Comparison of ENCODE assay signal across 8 mouse cellular contexts in the genomic region with DNA sequence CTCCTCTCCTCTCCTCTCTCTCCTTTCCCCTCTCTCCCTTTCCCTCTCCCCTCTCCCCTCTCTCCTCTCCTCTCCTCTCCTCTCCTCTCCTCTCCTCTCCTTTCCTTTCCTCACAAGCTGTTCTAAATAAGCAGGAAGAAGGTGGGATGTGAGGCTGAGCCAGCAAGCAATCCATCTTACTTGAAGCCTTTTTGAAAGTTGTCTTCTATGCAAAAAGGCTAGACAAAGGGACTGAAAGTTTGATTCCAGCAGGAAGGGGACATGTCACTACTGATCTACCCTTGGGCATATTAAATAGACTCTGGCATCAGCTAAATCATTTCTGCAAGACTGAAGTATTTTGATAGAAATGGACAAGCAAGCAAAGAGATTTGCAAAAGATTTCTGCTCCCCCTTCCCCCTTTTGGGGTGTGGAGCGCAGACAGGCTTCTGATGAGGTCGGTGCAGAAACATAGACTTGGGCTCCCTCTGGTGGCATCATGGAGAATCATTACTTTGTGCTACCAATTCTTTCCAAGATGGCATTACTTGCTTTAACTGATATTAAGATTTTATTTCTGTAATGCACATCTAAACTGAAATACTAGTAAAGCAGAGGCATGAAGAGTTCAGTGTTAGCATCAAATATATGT.
A peak's percentile ranks its signal among the peaks of the same experiment; 100 is the strongest.
DNase-seq lines count a peak whose midpoint lies in the region; ATAC-seq lines count a peak whose summit lies in the region.

No protein-coding gene starts in this region.

- no peak overlapping the region for H3K9ac ChIP-seq in forebrain, embryonic 12.5 days
- no peak overlapping the region for H3K9ac ChIP-seq in kidney, embryonic 14.5 days (ENCODE audit: low read depth, low read length)

- WGBS in forebrain, embryonic 12.5 days, result 0% methylated on average over 2 of the region's 2 CpGs
- 3% methylated on average over 2 of the region's 2 CpGs for WGBS in kidney, embryonic 14.5 days

- H3K9me3 ChIP-seq in forebrain, embryonic 12.5 days, result no peaks in the 10 kb centered on the region
- no peaks in the 10 kb centered on the region for H3K9me3 ChIP-seq in kidney, embryonic 14.5 days (ENCODE audit: control insufficient read depth, low read length)

- H3K4me2 ChIP-seq in forebrain, embryonic 12.5 days, result no peak overlapping the region
- no peak overlapping the region for H3K4me2 ChIP-seq in kidney, embryonic 14.5 days (replicated peaks; ENCODE audit: low read depth, low read length)

- no peak overlapping the region for H3K4me3 ChIP-seq in forebrain, embryonic 12.5 days (replicated peaks)
- no peak overlapping the region for H3K4me3 ChIP-seq in kidney, embryonic 14.5 days (ENCODE audit: low read length)

- no peak overlapping the region for H3K27ac ChIP-seq in forebrain, embryonic 12.5 days
- no peak overlapping the region for H3K27ac ChIP-seq in kidney, embryonic 14.5 days (ENCODE audit: low read depth, low read length)

- no peaks in the 10 kb centered on the region for H3K4me1 ChIP-seq in forebrain, embryonic 12.5 days
- H3K4me1 ChIP-seq in kidney, embryonic 14.5 days (ENCODE audit: control insufficient read depth, insufficient read depth, low read length), result no peaks in the 10 kb centered on the region

- no peaks in the 10 kb centered on the region for H3K36me3 ChIP-seq in forebrain, embryonic 12.5 days (replicated peaks)
- no peaks in the 10 kb centered on the region for H3K36me3 ChIP-seq in kidney, embryonic 14.5 days (ENCODE audit: control insufficient read depth, insufficient read depth, low read length)

- 0 out of 2 replicates have a peak, but pooled peaks cover 3% of the 10 kb centered on the region for H3K27me3 ChIP-seq in forebrain, embryonic 12.5 days
- H3K27me3 ChIP-seq in kidney, embryonic 14.5 days (ENCODE audit: control insufficient read depth, insufficient read depth, low read length), result no peaks in the 10 kb centered on the region

- DNase-seq in adrenal gland, postnatal 10 days, result peak; percentile 29
- no peak for DNase-seq in adrenal gland, adult 8-10 months
- peak; percentile 12 for DNase-seq in urinary bladder, postnatal 14 days (ENCODE audit: low spot score)
- no peak for DNase-seq in urinary bladder, adult 2 months (ENCODE audit: low spot score)
- peak; percentile 12 for DNase-seq in lung, postnatal 14 days
- DNase-seq in right cerebral cortex, postnatal 10 days (ENCODE audit: low spot score in 2 of 2), result peak; percentile 79 to 84

- peak; percentile 81 for ATAC-seq in forebrain, embryonic 12.5 days (ENCODE audit: low FRiP score)
- peak; percentile 76; the same call in 1 of the 2 replicates for ATAC-seq in kidney, embryonic 14.5 days (ENCODE audit: low FRiP score, low TSS enrichment)

Comparison
In these comparisons a context has a peak if more than half of its experiments do, and no peak if none do; other contexts are left out.
1. DNase-seq: peak in adrenal gland, postnatal 10 days (single experiment), urinary bladder, postnatal 14 days (single experiment), lung, postnatal 14 days (single experiment) and right cerebral cortex, postnatal 10 days (2 of 2); none in adrenal gland, adult 8-10 months (single experiment) and urinary bladder, adult 2 months (single experiment).